Mouse (Mus musculus): ENCODE data around the gene Hif1an. TPM values are rescaled to one million over a fixed set of nuclear protein-coding genes. Genes with fewer than 3 reads are reported as not detected.
A peak's percentile ranks its signal among the peaks of the same experiment; 100 is the strongest.

Hif1an gene
- total RNA-seq (2015) (3.8 and 4.9 TPM in 2 replicates), total RNA-seq (2017) (6.5 and 6.6 TPM in 2 replicates)

DNA sequence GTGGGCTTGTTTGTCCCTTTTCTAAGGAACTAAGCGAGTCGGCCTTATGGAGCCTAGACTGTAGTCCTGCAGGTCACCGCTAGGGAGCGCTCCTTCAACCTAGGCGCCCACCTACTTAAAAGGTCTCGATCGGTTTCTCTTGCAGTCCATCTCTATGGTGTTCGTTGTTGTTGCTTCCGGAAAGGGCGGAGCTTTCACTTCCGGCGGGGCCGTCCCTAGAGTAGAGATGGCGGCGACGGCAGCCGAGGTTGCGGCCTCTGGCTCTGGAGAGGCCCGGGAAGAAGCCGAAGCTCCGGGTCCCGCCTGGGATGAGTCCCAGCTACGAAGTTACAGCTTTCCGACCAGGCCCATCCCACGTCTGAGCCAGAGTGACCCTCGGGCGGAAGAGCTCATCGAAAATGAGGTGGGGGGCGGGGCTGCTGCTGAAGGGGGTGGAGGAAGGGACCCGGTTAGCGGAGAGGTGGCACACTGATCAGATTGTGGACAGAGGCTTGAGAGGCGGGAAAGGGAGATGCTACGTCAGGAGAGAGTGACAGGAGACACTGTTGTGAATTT, at the start of gene Hif1an:
Gene Hif1an (plus strand): TSS at position 199 of the 555 bp plus-strand sequence.
- peak; percentile 98 for ATAC-seq (ENCODE audit: poor library complexity, severe bottlenecking)

DNA sequence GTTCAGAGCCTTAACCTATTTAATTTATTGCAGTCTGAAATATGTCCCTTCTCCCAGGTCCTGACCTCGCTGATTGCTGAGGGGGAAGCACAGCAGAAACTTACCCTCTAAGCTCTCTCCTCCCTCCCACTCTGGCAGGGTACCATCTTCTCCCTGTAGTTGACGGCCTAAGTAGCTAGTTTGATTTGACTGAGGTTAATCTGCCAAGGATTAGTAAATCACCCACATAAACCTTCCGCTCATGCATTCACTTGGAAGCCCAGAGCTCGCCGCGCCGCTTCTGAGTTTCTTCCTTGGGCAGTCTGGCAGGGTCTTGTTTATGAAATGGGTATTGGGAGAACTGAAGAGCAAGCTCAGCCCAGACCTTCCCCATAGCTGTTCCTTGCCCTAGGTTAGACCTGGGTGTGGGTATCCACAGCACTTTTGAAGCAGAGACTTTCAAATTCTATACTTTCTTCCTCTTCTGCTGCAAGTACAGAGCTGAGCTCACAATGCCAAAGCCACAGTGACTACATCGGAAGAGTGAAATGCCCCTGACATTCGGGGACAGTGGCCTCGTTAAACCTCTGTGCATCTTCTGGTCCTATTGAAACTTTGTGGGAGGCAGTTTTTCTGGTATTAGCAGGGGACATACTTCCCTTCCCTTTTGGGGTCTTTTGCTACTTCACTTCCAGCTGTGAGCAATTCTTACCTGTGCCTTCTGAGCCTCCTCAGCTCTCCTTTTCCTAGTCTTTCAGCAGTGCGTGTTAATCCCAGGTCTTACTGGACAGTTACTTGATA, 49.4 kb upstream of the Hif1an start:
- no peak for ATAC-seq (ENCODE audit: poor library complexity, severe bottlenecking)

DNA sequence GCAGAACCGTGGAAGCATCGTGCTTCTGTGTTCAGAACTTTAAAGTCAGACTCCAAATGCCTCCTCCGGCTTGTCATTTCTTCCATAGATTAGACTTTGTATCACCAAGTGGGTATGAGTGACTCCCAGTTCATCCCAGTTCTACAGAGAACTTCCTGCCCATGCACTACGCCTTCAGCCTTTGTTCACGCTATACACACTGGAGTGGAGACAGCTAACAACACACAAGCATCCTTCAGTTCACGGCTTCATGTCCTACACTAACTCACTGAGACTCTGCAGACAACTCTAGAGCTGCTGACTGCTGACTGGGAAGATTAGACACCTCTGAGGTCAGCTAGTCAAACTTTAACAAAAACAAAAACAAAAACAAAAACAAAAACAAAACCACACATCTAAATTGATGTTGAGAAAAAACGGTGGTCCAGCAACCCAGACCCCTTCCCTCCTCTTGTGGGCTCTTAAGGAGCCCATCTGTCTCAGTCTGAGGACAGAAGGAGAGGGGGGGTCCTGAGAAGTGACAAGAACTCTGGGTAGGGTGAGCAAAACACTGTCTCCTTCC, 48.6 kb upstream of the Hif1an start:
- ATAC-seq (ENCODE audit: poor library complexity, severe bottlenecking) = no peak

DNA sequence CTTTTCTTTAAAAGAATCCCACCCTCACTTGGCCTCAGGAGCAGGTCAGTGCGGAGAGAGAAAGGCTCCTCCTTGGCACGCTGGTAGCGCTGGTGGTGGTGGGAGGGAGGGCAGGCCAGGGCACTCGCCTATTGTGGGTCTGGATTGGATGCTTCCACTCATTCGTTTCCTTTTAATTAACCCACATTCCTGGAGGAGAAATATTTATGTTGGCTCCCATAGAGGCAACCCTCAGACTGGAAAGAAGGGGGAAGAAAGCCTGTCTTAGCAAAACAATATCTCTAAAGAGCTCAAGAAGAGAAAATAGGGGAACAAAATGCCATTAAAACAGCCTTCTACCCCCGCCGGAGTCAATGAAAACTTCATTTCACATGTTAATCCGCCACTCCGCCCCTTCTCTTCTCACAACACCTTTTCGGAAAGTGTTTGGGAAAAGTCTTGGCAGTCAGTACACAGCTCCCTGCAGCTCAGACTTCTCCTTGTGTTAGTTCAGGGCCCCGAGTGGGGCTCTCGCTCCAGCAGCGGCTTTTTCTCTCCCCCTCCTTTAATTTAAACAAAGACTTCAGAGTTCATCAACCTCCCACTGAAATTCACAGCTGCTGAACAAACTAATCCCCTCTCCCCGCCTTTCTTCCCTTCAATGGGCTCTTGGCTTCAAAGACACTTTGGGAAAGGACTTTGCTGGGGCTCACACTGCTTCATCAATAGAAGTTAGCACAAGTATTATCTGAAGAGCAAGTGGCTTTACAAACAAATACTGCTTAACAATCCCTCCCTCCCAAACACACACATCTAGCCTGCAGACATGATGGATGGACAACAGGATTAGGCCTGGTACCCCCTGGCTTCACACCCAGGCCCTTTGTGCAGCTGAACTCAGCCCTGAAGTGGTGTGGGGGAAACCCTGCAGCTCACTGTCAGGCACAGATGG, 47.9 kb upstream of the Hif1an start:
- ATAC-seq (ENCODE audit: poor library complexity, severe bottlenecking) = no peak

DNA sequence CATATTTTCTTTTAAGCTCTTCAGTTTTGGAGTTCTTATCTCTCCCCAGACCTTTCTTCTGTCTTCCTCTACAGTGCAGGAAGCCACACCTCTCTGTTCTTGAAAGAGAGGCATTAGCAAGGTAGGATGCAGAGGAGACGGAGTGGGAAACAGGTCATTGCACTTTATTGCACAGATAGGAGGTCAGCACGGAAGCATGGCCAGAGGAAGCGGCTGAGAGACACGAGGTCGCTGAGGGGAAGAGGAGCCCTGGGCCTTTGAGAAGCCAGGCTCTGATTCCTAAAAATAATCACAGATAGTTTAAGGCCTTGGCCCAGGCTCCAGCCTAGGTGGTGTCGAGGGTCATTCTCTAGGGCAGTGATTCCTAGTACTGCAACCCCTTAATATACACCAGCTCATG, 46.9 kb upstream of the Hif1an start:
- no peak for ATAC-seq (ENCODE audit: poor library complexity, severe bottlenecking)

DNA sequence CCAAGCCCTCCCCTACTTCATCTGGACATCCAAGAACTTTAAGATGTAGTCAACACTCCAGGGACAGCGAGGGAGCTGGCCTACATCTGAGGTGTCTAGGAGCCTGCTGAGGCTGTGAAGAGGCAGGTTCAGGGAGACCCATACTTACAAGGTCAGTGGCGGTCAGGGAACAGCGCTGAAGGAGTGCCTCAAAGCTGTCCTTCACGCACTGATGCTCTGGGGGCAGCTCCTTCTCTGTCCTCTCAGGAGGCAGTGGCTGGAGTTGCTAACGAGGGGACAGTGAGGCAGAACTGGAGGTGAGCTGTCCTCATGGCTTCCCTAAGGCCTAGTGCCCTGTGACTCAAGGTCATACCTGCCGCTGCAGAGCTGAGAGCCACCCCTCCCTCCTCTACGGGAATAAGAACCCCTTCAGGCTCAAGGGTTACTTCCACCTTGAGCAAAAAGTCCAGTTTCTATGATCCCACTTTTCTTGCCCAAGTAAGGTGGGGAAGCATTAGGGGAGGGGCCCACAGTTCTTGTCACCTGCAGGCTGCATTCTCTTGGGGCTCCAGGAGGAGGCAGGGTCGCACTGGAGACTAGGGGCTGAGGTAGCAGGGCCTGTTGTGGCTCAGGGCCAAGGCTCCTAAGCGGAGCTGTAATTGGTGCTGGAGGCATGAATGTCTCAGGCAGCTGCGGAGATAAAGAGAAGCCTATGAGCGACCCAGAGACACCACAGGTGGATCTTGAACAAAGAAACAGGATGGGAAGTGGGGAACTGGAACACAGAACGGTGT, 44.5 kb upstream of the Hif1an start:
- ATAC-seq (ENCODE audit: poor library complexity, severe bottlenecking) = no peak

DNA sequence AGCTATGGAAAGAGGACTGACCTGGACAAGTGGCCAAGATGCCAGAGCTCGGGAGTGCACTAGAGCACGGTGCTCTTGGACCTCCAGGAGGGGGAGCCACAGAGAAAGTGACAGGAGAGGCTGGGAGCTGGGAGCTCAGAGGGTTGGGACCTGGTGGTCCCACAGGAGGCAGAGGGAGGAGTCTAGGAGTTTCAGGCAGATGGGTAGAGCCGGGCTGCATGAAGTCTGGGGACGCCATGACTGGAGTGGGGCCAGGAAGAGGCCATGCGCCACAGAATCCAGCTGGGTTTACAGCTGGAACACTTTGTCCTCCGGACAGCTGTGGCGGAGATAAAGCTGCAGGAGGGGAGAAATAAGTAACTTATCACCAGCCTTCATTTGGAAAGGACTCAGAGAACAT, 43.5 kb upstream of the Hif1an start:
- ATAC-seq (ENCODE audit: poor library complexity, severe bottlenecking) = no peak

DNA sequence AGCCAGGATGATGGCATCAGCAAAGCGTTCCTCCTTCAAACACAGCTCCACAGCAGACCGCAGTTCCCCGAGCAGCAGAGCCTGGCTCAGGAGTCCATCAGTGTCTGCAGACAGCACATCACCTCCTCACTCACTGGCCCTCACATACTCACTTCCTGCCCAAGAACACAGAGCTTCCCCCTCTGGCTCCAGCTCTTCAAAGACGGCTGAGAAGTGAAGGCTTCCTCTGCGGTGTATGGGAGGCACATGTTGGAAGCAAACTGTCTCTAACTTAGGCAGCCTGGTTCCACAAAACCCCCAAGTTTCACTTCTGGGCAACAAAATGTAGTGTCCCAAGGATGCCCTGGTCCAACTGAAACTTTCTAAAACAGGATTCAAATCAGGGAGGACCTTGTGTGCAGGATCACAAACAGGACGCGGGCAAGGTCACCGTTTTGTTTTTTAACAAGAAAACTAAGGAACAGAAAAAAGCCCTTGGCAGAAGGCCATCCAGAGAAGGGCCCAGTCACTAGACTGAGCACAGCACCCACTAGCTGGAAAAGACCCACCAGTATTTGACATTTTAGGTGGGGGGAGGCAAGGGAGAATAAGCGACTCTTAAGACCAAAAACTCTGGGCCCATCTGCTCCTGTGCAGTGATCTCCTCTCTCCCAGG, 37.0 kb upstream of the Hif1an start:
- peak; percentile 73 for ATAC-seq (ENCODE audit: poor library complexity, severe bottlenecking)

DNA sequence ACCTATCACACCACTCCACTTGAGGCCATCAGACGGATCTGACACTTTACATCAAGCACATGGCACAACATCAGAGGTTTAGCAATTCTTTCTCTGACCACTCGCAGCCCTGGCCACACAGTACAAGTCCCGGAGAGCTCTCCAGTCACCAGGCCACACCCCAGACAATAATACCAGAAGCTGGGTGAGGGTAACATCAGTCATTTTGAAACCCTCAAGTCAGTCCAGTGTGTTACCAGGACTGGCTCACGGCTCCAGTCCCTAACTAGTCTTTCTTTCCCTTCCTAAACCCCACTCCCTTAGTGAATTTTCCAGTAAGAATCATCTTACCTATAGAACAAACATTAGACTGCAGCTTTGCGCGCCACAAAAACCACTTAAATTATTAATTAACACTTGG, 32.6 kb upstream of the Hif1an start:
- no peak for ATAC-seq (ENCODE audit: poor library complexity, severe bottlenecking)

DNA sequence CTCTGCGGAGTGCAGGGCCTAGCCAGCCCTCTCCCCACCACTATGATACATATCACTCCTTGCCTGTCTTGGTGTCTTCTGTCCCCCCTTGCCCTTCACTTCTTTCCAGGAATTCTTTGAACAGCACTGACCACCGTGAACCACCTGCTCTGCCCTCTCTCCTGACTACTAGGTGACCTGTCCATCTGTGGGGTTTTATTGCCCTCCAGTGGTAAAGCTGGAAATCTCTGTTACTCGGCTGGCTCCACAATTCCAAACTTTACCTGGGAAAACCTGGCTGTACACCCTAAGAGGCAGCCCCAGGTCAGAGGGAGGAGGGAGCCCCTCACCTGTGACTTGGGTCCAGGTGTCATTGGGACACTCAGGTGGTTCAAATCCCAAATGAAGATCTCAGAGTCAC, 27.3 kb upstream of the Hif1an start:
- no peak for ATAC-seq (ENCODE audit: poor library complexity, severe bottlenecking)

DNA sequence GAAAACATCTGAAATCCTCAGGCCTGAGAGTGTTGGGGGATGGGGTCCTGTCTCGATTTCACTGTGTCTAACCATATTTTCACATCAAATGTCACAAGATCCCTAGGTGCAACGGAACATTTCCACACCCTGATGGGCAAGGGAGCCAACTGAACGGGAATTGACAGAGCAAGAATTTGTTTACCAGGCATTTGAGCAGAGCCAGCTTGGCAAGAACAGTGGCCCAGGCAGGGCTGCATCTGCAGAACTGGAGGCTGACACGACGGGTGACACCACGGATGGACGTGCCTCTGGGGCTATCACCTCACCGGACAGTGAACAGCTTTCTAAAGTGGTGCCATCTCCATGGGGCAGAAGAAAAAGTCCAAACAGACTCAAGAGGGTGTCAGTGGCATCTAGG, 25.2 kb upstream of the Hif1an start:
- no peak for ATAC-seq (ENCODE audit: poor library complexity, severe bottlenecking)

DNA sequence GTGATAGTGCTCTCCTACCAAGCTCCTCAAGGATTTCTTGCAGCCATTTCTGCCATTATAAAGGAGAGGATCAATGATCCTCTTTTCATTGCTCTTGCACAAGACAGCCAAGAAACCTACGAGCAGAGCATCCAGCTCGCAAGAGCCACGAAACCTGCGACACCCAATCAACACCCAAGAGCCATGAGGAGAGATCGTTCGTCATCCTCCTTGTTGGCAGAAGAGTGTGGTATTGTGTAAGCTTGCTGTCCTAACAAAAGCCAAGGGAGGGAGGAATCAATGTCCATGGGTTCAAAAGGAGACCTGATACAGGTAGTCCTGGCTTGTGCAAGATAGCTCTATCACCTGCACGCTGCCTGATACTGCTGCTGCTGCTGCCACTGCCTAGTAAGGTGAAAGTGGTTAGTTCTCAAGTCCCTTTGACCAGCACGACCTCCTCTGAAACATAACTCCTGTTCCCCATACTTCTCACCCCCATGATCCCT, 19.9 kb upstream of the Hif1an start:
- no peak for ATAC-seq (ENCODE audit: poor library complexity, severe bottlenecking)

DNA sequence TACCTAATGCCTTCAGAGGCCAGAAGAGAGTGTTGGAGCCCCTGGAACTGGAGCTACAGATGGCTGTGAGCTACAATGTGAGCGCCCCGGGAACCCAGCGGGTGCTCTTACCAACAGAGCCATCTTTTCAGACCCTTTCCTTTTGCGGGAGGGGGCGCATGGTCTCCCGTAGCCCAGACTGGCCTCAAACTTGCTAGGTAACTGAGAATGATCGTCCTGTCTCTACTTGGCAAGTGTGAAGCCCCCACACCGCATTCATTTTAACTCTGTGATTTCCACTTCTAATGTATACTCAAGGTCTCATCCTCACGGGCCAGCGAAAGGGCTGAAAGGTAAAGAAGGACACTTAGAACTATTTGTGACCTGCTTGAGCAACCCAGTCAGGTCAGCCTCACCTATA, 18.3 kb upstream of the Hif1an start:
- ATAC-seq (ENCODE audit: poor library complexity, severe bottlenecking) = no peak

DNA sequence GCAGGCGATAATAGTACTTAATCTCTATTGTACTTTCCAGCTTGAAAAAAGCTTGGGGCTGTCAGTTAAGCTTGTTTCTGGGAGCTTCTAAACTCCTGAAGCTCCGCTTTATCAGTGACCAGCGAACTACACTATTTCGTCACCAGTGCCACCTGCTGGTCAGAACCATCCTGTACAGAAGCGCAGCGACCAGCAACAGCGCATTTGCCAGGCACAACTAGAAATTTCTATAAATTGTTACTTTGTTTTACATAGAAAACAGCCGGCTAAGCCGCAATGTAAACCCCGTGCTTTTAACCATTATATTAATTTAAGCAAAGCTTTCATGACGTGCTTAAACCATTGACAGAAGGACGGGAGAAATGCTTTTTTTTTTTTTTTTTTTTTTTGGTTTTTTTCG, 17.9 kb upstream of the Hif1an start:
- ATAC-seq (ENCODE audit: poor library complexity, severe bottlenecking) = peak; percentile 88

DNA sequence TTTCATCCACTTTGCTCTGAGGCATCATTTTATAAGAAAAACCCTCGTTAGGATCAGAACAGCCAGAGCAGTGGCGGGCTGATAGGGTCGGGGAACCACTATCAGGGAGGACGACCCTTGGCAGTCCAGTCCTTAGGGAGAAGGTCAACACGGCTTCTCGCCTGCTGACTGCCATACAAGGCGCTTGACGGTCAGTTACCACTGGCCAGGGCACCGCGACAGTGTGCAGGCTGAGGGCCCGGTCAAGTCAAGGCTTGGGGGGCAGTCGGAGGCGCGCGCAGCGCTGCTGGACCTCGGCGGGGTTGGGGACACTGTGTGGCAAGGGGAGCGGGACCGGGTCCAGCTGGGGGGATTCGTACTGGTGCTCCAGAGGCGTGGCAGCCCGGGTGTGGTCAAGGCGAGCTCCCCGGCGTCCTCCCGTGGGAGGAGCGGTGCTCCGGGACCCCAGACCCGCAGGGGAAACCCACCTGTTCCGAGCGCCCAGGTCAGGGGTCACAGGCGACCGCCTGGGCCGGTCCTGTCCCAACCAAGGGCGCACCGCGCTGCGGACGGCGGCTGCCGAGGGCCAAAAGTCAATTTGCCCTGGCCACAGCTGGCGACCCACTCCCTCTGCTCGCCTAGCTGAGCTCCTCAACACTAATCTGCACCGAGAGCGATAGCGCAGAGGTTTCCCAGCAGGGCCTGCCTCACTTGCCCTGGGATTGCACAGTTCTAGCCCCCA, 17.2 kb upstream of the Hif1an start, which contains the start of gene Sec31b:
Gene Sec31b (minus strand): TSS at position 544 of the 721 bp plus-strand sequence.
- 0 out of 2 replicates have a peak, but pooled peaks have one; percentile 18 for ATAC-seq (ENCODE audit: poor library complexity, severe bottlenecking)

DNA sequence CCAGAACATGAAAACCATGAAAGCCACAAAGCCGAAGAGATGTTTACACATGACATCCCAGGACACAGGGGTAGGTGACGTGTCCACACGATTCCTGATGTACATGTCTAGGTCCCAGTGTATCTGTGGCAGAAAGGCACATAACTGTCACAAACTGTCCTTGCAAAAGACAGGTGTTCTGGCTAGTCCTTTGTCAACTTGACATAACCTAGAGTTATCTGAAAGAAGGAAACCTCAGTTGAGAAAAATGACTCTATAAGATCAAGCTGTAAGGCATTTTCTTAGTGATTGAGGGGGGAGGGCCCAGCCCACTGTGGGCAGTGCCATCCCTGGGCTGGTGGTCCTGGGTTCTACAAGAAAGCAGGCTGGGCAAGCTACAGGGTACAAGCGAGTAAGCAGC, 9.9 kb upstream of the Hif1an start, which contains the start of gene Gm20538:
Gene Gm20538 (minus strand): TSS at position 101 of the 400 bp plus-strand sequence.
- ATAC-seq (ENCODE audit: poor library complexity, severe bottlenecking) = no peak

DNA sequence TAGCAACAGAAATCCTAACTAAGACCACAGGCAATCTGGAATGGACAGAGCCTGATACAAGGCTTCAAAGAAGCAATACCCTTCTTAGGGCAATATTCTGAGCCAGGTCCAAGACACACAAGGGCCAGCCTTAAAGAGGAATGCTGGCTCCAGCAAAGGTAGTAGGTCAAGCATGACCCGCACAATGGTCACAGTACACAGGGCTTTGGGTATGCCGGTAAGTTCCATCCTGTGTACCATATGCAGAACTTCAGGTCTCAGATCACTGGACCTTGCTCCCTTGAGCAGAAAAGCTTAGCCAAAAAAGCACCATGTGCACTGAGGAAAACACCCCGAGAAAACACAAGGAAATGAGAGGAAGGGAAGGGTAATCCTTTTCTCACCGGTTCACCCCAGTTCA, 9.4 kb upstream of the Hif1an start:
- no peak for ATAC-seq (ENCODE audit: poor library complexity, severe bottlenecking)

DNA sequence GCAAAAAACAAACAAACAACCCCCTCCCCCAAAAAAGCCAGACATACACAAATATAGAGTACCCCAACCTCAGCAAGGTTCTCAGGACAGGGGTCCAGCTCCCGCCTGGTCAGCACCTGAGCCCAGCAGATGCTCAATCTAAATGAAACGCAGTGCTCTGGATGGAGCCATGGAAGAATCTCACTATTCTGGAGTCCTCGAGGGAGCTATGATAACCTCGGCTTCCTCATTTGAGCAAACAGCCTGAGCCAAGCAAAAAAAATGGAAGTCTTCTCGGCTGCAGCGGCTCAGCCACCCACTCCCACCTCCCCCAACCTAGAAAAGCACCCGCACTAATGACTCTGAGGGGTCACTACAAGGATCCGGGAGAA, 8.2 kb upstream of the Hif1an start:
- ATAC-seq (ENCODE audit: poor library complexity, severe bottlenecking) = peak; percentile 55; the same call in 1 of the 2 replicates

Data from megakaryocyte, adult 5-6 weeks (primary cell).